Mouse (Mus musculus): ENCODE data around the gene 4931409K22Rik. TPM values are rescaled to one million over a fixed set of nuclear protein-coding genes. Genes with fewer than 3 reads are reported as not detected.

Gene 4931409K22Rik
- not detected for total RNA-seq (2023)

DNA sequence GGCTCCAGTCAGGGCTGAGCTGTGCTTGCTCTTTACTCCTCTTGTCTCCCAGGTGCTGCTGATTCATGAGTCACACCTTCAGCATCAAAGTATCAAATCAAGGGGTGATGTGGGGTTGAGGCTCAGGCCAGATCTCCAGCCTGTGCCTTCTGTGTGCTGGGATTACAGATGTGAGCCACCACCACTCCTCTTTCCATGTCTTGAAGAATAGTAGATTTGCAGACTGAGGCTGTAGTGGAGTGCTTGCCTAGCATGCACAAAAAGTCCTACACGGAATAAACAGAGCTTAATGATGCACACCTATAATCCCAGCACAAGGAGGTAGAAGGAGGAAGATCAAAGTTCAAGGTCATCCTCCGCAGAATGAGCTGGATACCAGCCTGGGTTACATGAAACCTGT, at the start of gene 4931409K22Rik:
TSS of gene 4931409K22Rik (minus strand) at position 101 of the 400 bp plus-strand sequence.

DNA sequence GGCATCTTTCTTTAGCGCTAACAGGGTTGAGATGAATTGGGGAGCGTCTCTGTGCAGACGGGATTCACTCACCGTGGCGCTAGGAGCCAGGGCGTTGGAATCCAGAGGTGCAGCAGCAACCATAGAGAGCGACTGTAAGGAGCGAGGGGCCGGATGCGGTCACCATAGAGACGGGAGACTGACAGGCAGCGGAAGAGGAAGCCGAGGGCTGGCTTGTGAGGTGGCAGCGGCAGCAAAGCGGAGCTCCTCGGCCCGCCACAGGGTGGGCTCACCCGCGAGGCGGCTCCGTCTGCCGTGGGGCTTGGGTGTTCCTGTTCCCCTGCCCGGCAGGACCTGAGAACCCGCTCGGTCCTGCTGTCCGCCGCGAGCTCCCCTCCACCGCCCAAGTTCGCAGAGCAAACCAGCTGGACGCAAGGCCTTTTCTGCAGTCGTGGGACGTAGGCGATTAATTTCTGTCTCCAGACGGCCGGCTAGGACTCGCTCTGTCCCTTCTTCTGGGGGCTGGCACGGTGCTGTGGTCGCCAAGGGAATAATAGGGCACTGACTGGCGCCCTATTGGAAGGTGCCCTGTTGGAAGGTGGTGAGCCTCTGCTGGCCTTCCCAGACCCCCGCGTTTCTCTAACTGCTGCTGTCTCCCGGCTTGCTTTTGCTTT, 30.1 kb upstream of the 4931409K22Rik start, which contains the start of gene Chpf2:
TSS of gene Chpf2 (plus strand) at position 195 of the 653 bp plus-strand sequence.

GRCm38 (mm10) chr5:24577183-24577929, 20.7 kb upstream of the 4931409K22Rik start, which contains the start of gene Abcf2:
TSS of gene Abcf2 (minus strand) at chr5:24577467.

DNA sequence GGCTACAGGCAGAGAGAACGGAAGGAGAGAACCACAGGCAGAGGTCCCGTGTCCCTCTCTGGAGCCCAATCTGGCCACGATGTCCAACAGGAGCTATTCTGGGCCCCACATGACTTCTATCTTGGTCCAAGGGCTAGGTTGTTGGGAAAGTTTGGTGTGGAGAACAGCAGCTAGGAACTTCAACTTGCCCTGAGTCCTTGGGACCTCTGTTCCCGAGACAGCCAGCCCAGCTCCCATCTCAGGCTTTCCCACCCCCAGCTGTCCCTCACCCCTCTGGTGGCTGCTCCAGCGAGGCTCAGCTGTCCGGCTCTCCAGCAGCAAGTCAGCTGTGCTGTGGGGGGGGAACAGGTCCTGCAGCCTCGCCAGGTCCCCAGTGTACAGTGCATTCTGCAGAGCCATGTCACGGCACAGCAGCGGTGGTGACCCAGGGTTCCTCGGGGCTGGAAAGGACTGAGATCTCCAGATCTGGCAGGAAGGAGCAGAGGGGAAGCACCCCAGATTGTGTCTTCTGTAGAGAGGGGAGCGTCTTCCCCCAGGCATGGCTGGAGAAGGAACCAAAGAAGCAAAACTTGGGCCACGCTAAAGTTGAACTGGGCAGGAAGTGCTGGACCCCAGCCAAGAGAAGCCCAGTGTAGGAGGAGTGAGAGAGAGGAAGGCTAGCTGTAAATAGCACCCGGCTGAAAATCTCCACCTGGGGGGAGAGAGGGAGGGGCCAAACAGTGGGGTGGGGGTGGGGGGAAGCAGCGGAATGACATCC, 16.0 kb downstream of the 4931409K22Rik start, which contains the start of gene Asb10:
TSS of gene Asb10 (minus strand) at position 592 of the 757 bp plus-strand sequence.

DNA sequence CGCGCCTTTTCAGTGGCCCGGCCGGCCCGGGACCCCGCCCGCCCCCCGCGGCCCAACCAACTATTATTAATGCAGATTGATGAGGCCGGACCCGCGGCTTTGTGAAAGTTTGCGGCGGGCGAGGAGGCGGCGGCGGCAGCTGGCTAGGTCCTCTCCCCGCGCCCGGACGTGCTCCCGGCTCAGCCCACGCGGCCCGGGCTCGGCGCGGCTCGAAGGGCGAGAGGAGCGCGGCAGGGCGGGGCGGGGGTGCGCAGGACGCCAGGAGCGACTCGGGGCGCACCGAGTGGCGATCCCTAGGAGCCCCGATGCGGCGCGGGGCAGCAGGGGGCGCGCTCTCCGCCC, 29.7 kb downstream of the 4931409K22Rik start, which contains the start of gene Gbx1:
TSS of gene Gbx1 (minus strand) at position 314 of the 342 bp plus-strand sequence.

Other genes starting within 250 kb of the 4931409K22Rik start
- gene Kcnh2, start 205.2 kb downstream of the 4931409K22Rik start, total RNA-seq (2023), result 5.1 TPM
- gene Nos3, start 192.0 kb downstream of the 4931409K22Rik start, total RNA-seq (2023), result not detected
- not detected for gene Atg9b, start 164.7 kb downstream of the 4931409K22Rik start, total RNA-seq (2023)
- gene Abcb8, start 163.1 kb downstream of the 4931409K22Rik start, total RNA-seq (2023), result 19.0 TPM
- not detected for gene Asic3, start 143.4 kb downstream of the 4931409K22Rik start, total RNA-seq (2023)
- 29.1 TPM for gene Cdk5, start 133.3 kb downstream of the 4931409K22Rik start, total RNA-seq (2023)
- 60.0 TPM for gene Slc4a2, start 133.0 kb downstream of the 4931409K22Rik start, total RNA-seq (2023)
- 89.3 TPM for gene Fastk, start 111.5 kb downstream of the 4931409K22Rik start, total RNA-seq (2023)
- gene Tmub1, start 109.0 kb downstream of the 4931409K22Rik start, total RNA-seq (2023), result 21.2 TPM
- gene Agap3, start 104.6 kb downstream of the 4931409K22Rik start, total RNA-seq (2023), result 92.4 TPM
- gene Gbx1, start 29.6 kb downstream of the 4931409K22Rik start, total RNA-seq (2023), result not detected
- gene Asb10, start 15.8 kb downstream of the 4931409K22Rik start, total RNA-seq (2023), result not detected
- 41.3 TPM for gene Abcf2, start 20.7 kb upstream of the 4931409K22Rik start, total RNA-seq (2023)
- gene Chpf2, start 29.9 kb upstream of the 4931409K22Rik start, total RNA-seq (2023), result 37.3 TPM
- gene Smarcd3, start 67.6 kb upstream of the 4931409K22Rik start, total RNA-seq (2023), result not detected
- gene Nub1, start 128.7 kb upstream of the 4931409K22Rik start, total RNA-seq (2023), result 89.6 TPM
- not detected for gene Wdr86, start 173.9 kb upstream of the 4931409K22Rik start, total RNA-seq (2023)
- not detected for gene Crygn, start 201.2 kb upstream of the 4931409K22Rik start, total RNA-seq (2023)

Measured in CD8-positive naive resting alpha-beta T cell, adult 57 days (primary cell).